Mouse (Mus musculus): ENCODE data around the gene Sgms2. TPM values are rescaled to one million over a fixed set of nuclear protein-coding genes. Genes with fewer than 3 reads are reported as not detected.
"Not testable (repeated sequence)": the region's sequence is repeated elsewhere in the genome, so short reads cannot be mapped to it uniquely, and the experiment has no call there.

The Sgms2 gene
- polyA plus RNA-seq, 1 experiment from 2014 or later = 0.85 TPM

- H3K9me3 ChIP-seq = no peaks in the 10 kb centered on the region
- 73% methylated on average over 6 of the region's 6 CpGs for WGBS
- H3K4me2 ChIP-seq = no peak overlapping the region
- no peak for ATAC-seq (ENCODE audit: low read depth)
- H3K4me1 ChIP-seq (replicated peaks) = no peaks in the 10 kb centered on the region
- no peak overlapping the region for H3K27ac ChIP-seq (replicated peaks)
- no peak overlapping the region for H3K9ac ChIP-seq
- H3K27me3 ChIP-seq = no peaks in the 10 kb centered on the region
- H3K36me3 ChIP-seq = no peaks in the 10 kb centered on the region
- H3K4me3 ChIP-seq = no peak overlapping the region
Measured at GRCm38 (mm10) chr3:131349013-131349412, 142.2 kb downstream of the Sgms2 start.

DNA sequence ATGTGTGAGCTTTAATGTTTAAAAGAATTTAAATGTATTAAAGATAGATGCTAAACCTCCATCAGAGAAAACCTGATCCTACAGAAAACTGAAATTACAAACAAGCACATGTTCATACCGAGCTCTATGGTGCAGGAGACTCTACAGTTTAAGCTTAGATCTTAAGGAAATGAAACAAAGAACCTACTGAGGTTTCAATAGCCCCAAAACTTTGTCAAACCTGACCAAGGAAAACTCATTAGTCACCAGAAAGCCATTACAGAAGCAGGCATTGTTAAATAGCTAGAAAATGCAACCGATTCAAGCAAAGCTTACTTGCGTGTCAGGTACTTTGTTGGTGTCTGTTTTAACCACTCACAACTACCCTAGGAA lies 142.6 kb downstream of the Sgms2 start:
- Histone ChIP-seq H3K4me2 (no peak overlapping the region), H3K9ac (no peak overlapping the region), H3K36me3 (no peaks in the 10 kb centered on the region), H3K4me3 (no peak overlapping the region), H3K27me3 (no peaks in the 10 kb centered on the region), H3K27ac (replicated peaks) (no peak overlapping the region), H3K9me3 (no peaks in the 10 kb centered on the region), H3K4me1 (replicated peaks) (no peaks in the 10 kb centered on the region)
- ATAC-seq (ENCODE audit: low read depth) = no peak
- WGBS = 70% methylated on average over 3 of the region's 3 CpGs

GRCm38 (mm10) chr3:131347831-131348578 lies 143.2 kb downstream of the Sgms2 start:
- no peaks in the 10 kb centered on the region for H3K27me3 ChIP-seq
- no peak overlapping the region for H3K9ac ChIP-seq
- H3K4me1 ChIP-seq (replicated peaks) = no peaks in the 10 kb centered on the region
- H3K4me2 ChIP-seq = no peak overlapping the region
- no peak overlapping the region for H3K27ac ChIP-seq (replicated peaks)
- H3K4me3 ChIP-seq = no peak overlapping the region
- no peaks in the 10 kb centered on the region for H3K9me3 ChIP-seq
- WGBS = 56% methylated on average over 6 of the region's 6 CpGs
- H3K36me3 ChIP-seq = no peaks in the 10 kb centered on the region
- ATAC-seq (ENCODE audit: low read depth) = no peak

GRCm38 (mm10) chr3:131345903-131346302 lies 145.3 kb downstream of the Sgms2 start:
- H3K9ac ChIP-seq = no peak overlapping the region
- H3K27me3 ChIP-seq = no peaks in the 10 kb centered on the region
- H3K4me1 ChIP-seq (replicated peaks) = no peaks in the 10 kb centered on the region
- H3K36me3 ChIP-seq = no peaks in the 10 kb centered on the region
- no peak for ATAC-seq (ENCODE audit: low read depth)
- no peak overlapping the region for H3K4me2 ChIP-seq
- H3K4me3 ChIP-seq = no peak overlapping the region
- 92% methylated on average over 6 of the region's 6 CpGs for WGBS
- no peaks in the 10 kb centered on the region for H3K9me3 ChIP-seq
- no peak overlapping the region for H3K27ac ChIP-seq (replicated peaks)

DNA sequence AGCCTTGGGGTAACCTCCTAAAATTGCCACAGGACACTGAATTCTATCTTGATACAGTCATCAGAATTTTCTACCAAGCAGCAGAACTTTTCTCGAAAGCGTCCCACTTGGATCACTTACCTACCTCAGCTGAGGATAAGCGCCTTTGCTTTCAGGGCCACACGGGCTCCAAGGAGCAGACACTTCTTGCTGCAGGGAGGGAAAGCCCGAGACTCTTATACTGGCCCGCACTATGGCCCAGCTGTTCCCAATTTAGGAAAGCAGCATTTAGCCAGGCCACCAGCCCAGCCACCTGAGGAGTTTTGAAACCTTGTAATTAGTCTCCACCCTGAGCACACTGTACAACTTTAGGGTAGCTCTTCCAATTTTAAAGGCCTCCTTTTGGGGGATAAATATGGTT lies 147.9 kb downstream of the Sgms2 start:
- H3K27ac ChIP-seq (replicated peaks) = no peak overlapping the region
- no peaks in the 10 kb centered on the region for H3K4me1 ChIP-seq (replicated peaks)
- H3K9ac ChIP-seq = no peak overlapping the region
- H3K9me3 ChIP-seq = no peaks in the 10 kb centered on the region
- H3K4me3 ChIP-seq = no peak overlapping the region
- WGBS = 85% methylated on average over 6 of the region's 6 CpGs
- no peak overlapping the region for H3K4me2 ChIP-seq
- no peaks in the 10 kb centered on the region for H3K27me3 ChIP-seq
- H3K36me3 ChIP-seq = no peaks in the 10 kb centered on the region
- no peak for ATAC-seq (ENCODE audit: low read depth)

DNA sequence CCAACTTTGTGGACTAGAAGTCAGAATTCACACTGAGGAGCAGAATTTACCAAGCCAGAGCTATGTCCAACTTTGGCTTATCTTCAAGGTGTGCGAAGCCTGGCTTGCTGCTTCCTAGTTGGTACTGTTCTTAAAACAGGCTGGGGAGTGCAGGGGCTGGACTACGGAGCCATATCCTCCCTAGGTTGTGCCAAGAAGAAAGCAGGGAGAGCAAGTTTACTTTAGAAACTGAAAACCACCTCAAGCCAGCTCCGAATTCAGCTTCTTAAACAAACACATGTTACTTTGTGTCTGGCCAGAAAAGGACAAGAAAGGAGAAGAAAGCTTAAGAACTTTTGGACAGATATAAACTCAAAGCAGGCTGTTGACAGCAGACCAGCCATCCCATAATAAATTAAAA lies 150.3 kb downstream of the Sgms2 start:
- no peaks in the 10 kb centered on the region for H3K9me3 ChIP-seq
- WGBS = 83% methylated on average over 3 of the region's 3 CpGs
- no peak overlapping the region for H3K27ac ChIP-seq (replicated peaks)
- H3K4me1 ChIP-seq (replicated peaks) = no peaks in the 10 kb centered on the region
- no peaks in the 10 kb centered on the region for H3K27me3 ChIP-seq
- ATAC-seq (ENCODE audit: low read depth) = no peak
- no peak overlapping the region for H3K4me3 ChIP-seq
- no peak overlapping the region for H3K4me2 ChIP-seq
- no peaks in the 10 kb centered on the region for H3K36me3 ChIP-seq
- H3K9ac ChIP-seq = no peak overlapping the region

DNA sequence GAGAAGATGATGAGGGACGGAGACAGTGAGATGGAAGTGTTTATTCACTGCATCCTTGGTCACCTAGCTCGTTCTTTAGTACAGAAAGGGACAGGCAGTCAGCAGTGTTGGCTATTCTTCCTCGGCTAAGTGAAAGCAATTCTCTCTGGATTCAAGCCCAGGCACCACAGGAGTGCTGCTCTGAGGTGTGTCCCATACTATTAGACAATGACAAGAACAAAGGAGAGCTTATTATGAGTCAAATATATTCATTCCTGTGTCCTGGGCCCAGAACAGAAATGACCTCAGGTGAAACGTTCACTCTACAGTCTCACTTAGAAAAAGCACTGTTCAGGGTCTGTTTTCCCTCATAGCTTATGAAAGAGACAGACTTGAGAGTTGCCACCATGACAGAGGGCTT lies 151.9 kb downstream of the Sgms2 start:
- no peak overlapping the region for H3K4me3 ChIP-seq
- ATAC-seq (ENCODE audit: low read depth) = no peak
- WGBS = 60% methylated on average over 4 of the region's 4 CpGs
- H3K27ac ChIP-seq (replicated peaks) = no peak overlapping the region
- no peaks in the 10 kb centered on the region for H3K27me3 ChIP-seq
- H3K4me1 ChIP-seq (replicated peaks) = 0 out of 2 replicates have a peak, but pooled peaks cover 7% of the 10 kb centered on the region
- no peak overlapping the region for H3K9ac ChIP-seq
- no peak overlapping the region for H3K4me2 ChIP-seq
- H3K36me3 ChIP-seq = no peaks in the 10 kb centered on the region
- no peaks in the 10 kb centered on the region for H3K9me3 ChIP-seq

DNA sequence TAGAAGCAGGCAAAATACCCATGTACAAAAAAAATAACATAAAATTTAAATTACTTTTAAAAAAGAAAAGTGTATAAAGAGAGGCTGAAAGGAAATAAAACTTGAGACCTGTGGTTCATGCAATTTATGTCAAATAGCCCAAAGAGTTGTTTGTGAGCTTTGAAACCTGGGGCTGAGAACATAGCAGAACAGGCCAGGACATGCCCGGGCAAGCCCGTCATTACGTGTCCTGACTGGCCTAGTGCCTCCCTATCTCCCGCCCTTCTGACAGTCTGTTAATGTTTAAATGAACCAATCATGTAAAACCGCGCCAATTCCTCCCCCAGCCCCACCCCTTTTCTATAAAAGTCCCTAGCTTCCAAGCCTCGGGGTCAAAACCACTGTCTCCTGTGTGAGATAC lies 153.5 kb downstream of the Sgms2 start:
- not testable (repeated sequence) for ATAC-seq (ENCODE audit: low read depth); H3K4me2 ChIP-seq; H3K36me3 ChIP-seq; H3K9ac ChIP-seq; H3K4me1 ChIP-seq (replicated peaks); H3K9me3 ChIP-seq; H3K4me3 ChIP-seq; H3K27ac ChIP-seq (replicated peaks); H3K27me3 ChIP-seq
- WGBS = 92% methylated on average over 7 of the region's 7 CpGs

- H3K27ac ChIP-seq (replicated peaks) = no peak overlapping the region
- H3K36me3 ChIP-seq = no peaks in the 10 kb centered on the region
- no peak overlapping the region for H3K4me2 ChIP-seq
- no peaks in the 10 kb centered on the region for H3K9me3 ChIP-seq
- ATAC-seq (ENCODE audit: low read depth) = no peak
- 0 out of 2 replicates have a peak, but pooled peaks cover 7% of the 10 kb centered on the region for H3K4me1 ChIP-seq (replicated peaks)
- no peak overlapping the region for H3K9ac ChIP-seq
- no peaks in the 10 kb centered on the region for H3K27me3 ChIP-seq
- WGBS = 70% methylated on average over 8 of the region's 8 CpGs
- no peak overlapping the region for H3K4me3 ChIP-seq
Measured at GRCm38 (mm10) chr3:131336629-131337028, 154.6 kb downstream of the Sgms2 start.

DNA sequence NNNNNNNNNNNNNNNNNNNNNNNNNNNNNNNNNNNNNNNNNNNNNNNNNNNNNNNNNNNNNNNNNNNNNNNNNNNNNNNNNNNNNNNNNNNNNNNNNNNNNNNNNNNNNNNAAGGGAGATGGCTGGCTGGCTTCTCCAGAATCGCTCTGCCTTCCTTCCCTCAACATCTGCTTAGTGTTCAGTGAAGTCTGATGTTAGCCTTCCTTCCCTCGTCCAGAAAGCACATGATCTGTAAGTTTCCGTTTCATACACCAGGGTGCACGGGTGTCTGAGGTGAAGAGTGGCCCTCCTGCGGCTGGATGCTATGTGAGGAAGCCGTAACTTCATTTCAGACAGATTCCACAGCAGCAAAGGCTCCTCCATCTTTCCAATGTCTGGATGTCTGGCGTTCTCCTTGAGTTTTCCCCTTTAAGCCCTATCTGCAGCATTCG lies 156.1 kb downstream of the Sgms2 start:
- Histone ChIP-seq H3K9me3 (no peaks in the 10 kb centered on the region), H3K27ac (replicated peaks) (no peak overlapping the region), H3K4me3 (no peak overlapping the region), H3K9ac (no peak overlapping the region), H3K27me3 (no peaks in the 10 kb centered on the region), H3K36me3 (no peaks in the 10 kb centered on the region), H3K4me1 (replicated peaks) (0 out of 2 replicates have a peak, but pooled peaks cover 7% of the 10 kb centered on the region), H3K4me2 (no peak overlapping the region)
- WGBS = 80% methylated on average over 8 of the region's 8 CpGs
- no peak for ATAC-seq (ENCODE audit: low read depth)

DNA sequence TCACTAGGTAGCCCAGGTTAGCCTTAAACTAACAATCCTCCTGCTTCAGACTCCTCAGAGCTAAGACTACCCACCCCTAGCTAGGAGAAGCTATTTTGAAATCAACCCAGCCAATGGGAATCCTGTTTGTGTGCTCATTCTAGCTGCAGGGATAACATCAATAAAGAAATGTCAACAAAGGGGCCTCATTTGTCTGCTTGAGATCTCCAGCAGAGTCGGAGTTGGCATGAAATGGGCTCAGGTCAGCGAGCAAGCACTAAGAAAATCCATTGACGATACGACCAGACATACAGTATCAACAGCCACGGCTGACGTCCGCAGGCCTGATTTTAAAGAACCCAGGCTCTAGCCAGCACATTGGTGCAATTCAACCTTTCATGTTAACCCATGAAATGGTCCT lies 164.0 kb downstream of the Sgms2 start:
- Histone ChIP-seq H3K9ac (no peak overlapping the region), H3K9me3 (no peaks in the 10 kb centered on the region), H3K27ac (replicated peaks) (no peak overlapping the region), H3K27me3 (no peaks in the 10 kb centered on the region), H3K36me3 (no peaks in the 10 kb centered on the region), H3K4me1 (replicated peaks) (peaks cover 4% of the 10 kb centered on the region), H3K4me2 (no peak overlapping the region), H3K4me3 (no peak overlapping the region)
- WGBS = 34% methylated on average over 7 of the region's 7 CpGs
- ATAC-seq (ENCODE audit: low read depth) = no peak

DNA sequence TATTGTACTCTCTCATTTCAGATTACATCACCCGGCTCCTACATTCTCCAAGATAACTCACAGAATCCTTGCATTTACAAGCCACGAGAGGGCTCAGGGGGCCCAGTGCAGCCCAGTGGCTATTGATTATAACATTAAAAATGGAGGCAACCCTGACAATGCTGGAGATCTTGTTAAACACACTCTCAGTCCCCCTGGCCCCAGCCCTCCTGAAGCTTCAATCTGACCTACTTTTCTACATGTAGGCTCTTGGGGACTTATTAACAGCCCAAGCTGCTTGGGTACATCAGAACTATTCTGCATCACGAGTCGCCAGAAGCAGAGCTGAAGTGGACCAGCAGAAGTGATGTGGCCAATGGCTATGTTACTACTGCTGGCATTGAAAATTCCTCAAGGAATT lies 164.6 kb downstream of the Sgms2 start:
- H3K9me3 ChIP-seq = no peaks in the 10 kb centered on the region
- peaks cover 10% of the 10 kb centered on the region for H3K4me1 ChIP-seq (replicated peaks)
- 89% methylated on average over 4 of the region's 4 CpGs for WGBS
- H3K27ac ChIP-seq (replicated peaks) = no peak overlapping the region
- ATAC-seq (ENCODE audit: low read depth) = no peak
- H3K36me3 ChIP-seq = no peaks in the 10 kb centered on the region
- H3K4me2 ChIP-seq = no peak overlapping the region
- H3K4me3 ChIP-seq = no peak overlapping the region
- no peak overlapping the region for H3K9ac ChIP-seq
- H3K27me3 ChIP-seq = no peaks in the 10 kb centered on the region

Data from neural tube, embryonic 13.5 days (tissue).